In the genomic region with DNA sequence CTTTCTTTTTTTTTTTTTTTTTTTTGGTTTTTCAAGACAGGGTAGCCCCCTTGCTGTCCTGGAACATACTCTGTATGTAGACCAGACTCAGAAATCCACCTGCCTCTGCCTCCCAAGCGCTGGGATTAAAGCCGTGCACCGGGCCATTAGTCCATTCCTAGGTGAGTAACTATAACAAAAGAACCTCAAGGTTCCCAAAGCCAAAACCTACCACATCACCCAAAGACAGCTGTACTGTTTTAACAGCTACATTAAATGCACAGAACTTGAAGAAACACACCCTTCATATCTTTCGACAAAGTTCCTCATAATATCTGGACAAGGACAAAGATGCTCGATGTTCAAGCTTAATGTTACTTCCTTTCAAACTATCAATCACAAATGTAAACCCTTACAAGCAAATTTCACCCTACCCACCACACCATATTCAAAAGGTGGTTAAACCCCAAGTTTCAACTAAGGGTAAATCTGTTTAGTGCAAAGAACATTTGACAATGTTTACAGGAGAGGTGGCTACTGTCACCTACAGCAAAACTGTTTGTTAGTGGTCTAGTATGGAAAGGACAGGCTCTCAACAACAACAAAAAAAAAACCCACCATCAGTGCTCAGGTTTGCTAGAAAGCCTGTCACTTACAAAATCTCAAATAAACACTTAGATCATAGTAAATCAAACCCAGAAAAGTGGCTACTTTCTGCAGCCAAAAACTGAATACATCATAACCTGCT, we compare ENCODE assay signal across 9 mouse cellular contexts. TPM values are rescaled to one million over a fixed set of nuclear protein-coding genes. Genes with fewer than 3 reads are reported as not detected.
A peak's percentile ranks its signal among the peaks of the same experiment; 100 is the strongest.
DNase-seq lines count a peak whose midpoint lies in the region; ATAC-seq and TF ChIP-seq lines count a peak whose summit lies in the region.
"Had no signal": no experiment of that assay in that cellular context is flagged by ENCODE, and none has a peak within 500 bp of the region (broad histone marks: within the 10 kb centered on the region; RNA-seq: fewer than 3 reads in every experiment).

No protein-coding gene starts in this region.

- H3K27me3 ChIP-seq in forebrain, embryonic 11.5 days (ENCODE audit: control insufficient read depth, insufficient read depth, low read length): no peaks in the 10 kb centered on the region
- H3K27me3 ChIP-seq in forebrain, postnatal 0 days (ENCODE audit: insufficient read depth, low read length): no peaks in the 10 kb centered on the region
- H3K27me3 ChIP-seq in liver, adult 2 months (ENCODE audit: control insufficient read depth, insufficient read depth, low read length): no peaks in the 10 kb centered on the region
- H3K27me3 ChIP-seq in hindbrain, postnatal 0 days (ENCODE audit: insufficient read depth, low read length): no peaks in the 10 kb centered on the region
- H3K27me3 ChIP-seq in neural tube, embryonic 13.5 days: no peaks in the 10 kb centered on the region

- TF ChIP-seq CTCF in forebrain, postnatal 0 days (IDR thresholded peaks at IDR 0.05; ENCODE audit: low read depth): no peak
- TF ChIP-seq CTCF in liver, adult 2 months (IDR thresholded peaks at IDR 0.05; ENCODE audit: low read depth, low read length): no peak
- TF ChIP-seq CTCF in hindbrain, postnatal 0 days (IDR thresholded peaks at IDR 0.05; ENCODE audit: low read depth): no peak

- no peaks in the 10 kb centered on the region for H3K9me3 ChIP-seq in forebrain, embryonic 11.5 days (ENCODE audit: control insufficient read depth, low read length)
- no peaks in the 10 kb centered on the region for H3K9me3 ChIP-seq in forebrain, postnatal 0 days (ENCODE audit: low read length)
- H3K9me3 ChIP-seq in hindbrain, postnatal 0 days (ENCODE audit: low read length): no peaks in the 10 kb centered on the region
- H3K9me3 ChIP-seq in neural tube, embryonic 13.5 days: no peaks in the 10 kb centered on the region

- H3K4me2 ChIP-seq in forebrain, embryonic 11.5 days (ENCODE audit: low read depth, low read length, severe bottlenecking): peak overlapping the region; percentile 67; the same call in 1 of the 2 replicates
- H3K4me2 ChIP-seq in forebrain, postnatal 0 days (ENCODE audit: low read depth): no peak overlapping the region
- 0 out of 2 replicates have a peak overlapping the region, but pooled peaks have one; percentile 61 for H3K4me2 ChIP-seq in hindbrain, postnatal 0 days (ENCODE audit: low read depth, low read length)
- H3K4me2 ChIP-seq in neural tube, embryonic 13.5 days: peak overlapping the region; percentile 74; the same call in 1 of the 2 replicates

- no peak for ATAC-seq in forebrain, embryonic 11.5 days (replicated peaks; ENCODE audit: low FRiP score)
- ATAC-seq in forebrain, postnatal 0 days: no peak
- no peak for ATAC-seq in hindbrain, postnatal 0 days
- no peak for ATAC-seq in neural tube, embryonic 13.5 days (ENCODE audit: low read depth)

- H3K4me3 ChIP-seq in forebrain, embryonic 11.5 days (ENCODE audit: low read depth, low read length): no peak overlapping the region
- no peak overlapping the region for H3K4me3 ChIP-seq in forebrain, postnatal 0 days (ENCODE audit: low read depth, low read length)
- H3K4me3 ChIP-seq in liver, adult 2 months (ENCODE audit: insufficient read depth, low read depth, low read length): no peak overlapping the region
- H3K4me3 ChIP-seq in hindbrain, postnatal 0 days (ENCODE audit: low read length): no peak overlapping the region
- no peak overlapping the region for H3K4me3 ChIP-seq in neural tube, embryonic 13.5 days

- peaks cover 14% of the 10 kb centered on the region; the same call in 1 of the 2 replicates for H3K79me2 ChIP-seq in liver, adult 2 months (ENCODE audit: control insufficient read depth, insufficient read depth, low read length)

- DNase-seq in forebrain, embryonic 11.5 days (ENCODE audit: low spot score): no peak
- DNase-seq in forebrain, postnatal 0 days: no peak
- DNase-seq in liver, adult 2 months (ENCODE audit: extremely low read depth, low read depth, low spot score): no peak
- DNase-seq in liver: no peak
- no peak for DNase-seq in hindbrain, postnatal 0 days (ENCODE audit: low spot score)
- no peak for DNase-seq in left cerebral cortex, postnatal 25 days (ENCODE audit: low spot score in 2 of 2)
- no peak for DNase-seq in cerebellum, adult 11-12 months
- DNase-seq: adrenal gland, adult 8-10 months had no signal

- H3K4me1 ChIP-seq in forebrain, embryonic 11.5 days (replicated peaks; ENCODE audit: control insufficient read depth, insufficient read depth, low read length): no peaks in the 10 kb centered on the region
- H3K4me1 ChIP-seq in forebrain, postnatal 0 days (ENCODE audit: insufficient read depth): peaks cover 14% of the 10 kb centered on the region
- peaks cover 18% of the 10 kb centered on the region for H3K4me1 ChIP-seq in liver, adult 2 months (ENCODE audit: control insufficient read depth, insufficient read depth, low read length)
- peaks cover 12% of the 10 kb centered on the region; the same call in 1 of the 2 replicates for H3K4me1 ChIP-seq in hindbrain, postnatal 0 days (ENCODE audit: insufficient read depth, low read length)
- H3K4me1 ChIP-seq in neural tube, embryonic 13.5 days (replicated peaks): peaks cover 49% of the 10 kb centered on the region

- H3K27ac ChIP-seq in forebrain, embryonic 11.5 days (ENCODE audit: low read depth, low read length): no peak overlapping the region
- no peak overlapping the region for H3K27ac ChIP-seq in forebrain, postnatal 0 days (ENCODE audit: low read depth, low read length)
- 0 out of 2 replicates have a peak overlapping the region, but pooled peaks have one; percentile 24 for H3K27ac ChIP-seq in liver, adult 2 months (replicated peaks; ENCODE audit: insufficient read depth, low read depth, low read length)
- no peak overlapping the region for H3K27ac ChIP-seq in hindbrain, postnatal 0 days
- H3K27ac ChIP-seq in neural tube, embryonic 13.5 days (replicated peaks): no peak overlapping the region

- no peak overlapping the region for H3K9ac ChIP-seq in forebrain, embryonic 11.5 days (ENCODE audit: low read length)
- no peak overlapping the region for H3K9ac ChIP-seq in forebrain, postnatal 0 days
- no peak overlapping the region for H3K9ac ChIP-seq in liver, adult 2 months (ENCODE audit: low read depth, low read length)
- peak overlapping the region; percentile 3; the same call in 1 of the 2 replicates for H3K9ac ChIP-seq in hindbrain, postnatal 0 days (replicated peaks; ENCODE audit: low read length)
- H3K9ac ChIP-seq in neural tube, embryonic 13.5 days: no peak overlapping the region

- no peak for TF ChIP-seq POLR2A in liver, adult 2 months (IDR thresholded peaks at IDR 0.05; ENCODE audit: extremely low read depth, insufficient read depth, low read length)

- no peaks in the 10 kb centered on the region for H3K36me3 ChIP-seq in forebrain, embryonic 11.5 days (ENCODE audit: control insufficient read depth, insufficient read depth, low read length)
- no peaks in the 10 kb centered on the region for H3K36me3 ChIP-seq in forebrain, postnatal 0 days (ENCODE audit: insufficient read depth)
- H3K36me3 ChIP-seq in liver, adult 2 months (ENCODE audit: control insufficient read depth, insufficient read depth, low read length): peaks cover 3% of the 10 kb centered on the region; the same call in 1 of the 2 replicates
- H3K36me3 ChIP-seq in hindbrain, postnatal 0 days (ENCODE audit: insufficient read depth, low read length): no peaks in the 10 kb centered on the region
- no peaks in the 10 kb centered on the region for H3K36me3 ChIP-seq in neural tube, embryonic 13.5 days

- 53% methylated on average over 5 of the region's 5 CpGs for WGBS in forebrain, embryonic 11.5 days
- 53% methylated on average over 5 of the region's 5 CpGs for WGBS in forebrain, postnatal 0 days
- WGBS in liver, adult 2 months: 55% methylated on average over 5 of the region's 5 CpGs
- WGBS in hindbrain, postnatal 0 days: 50% methylated on average over 5 of the region's 5 CpGs
- WGBS in neural tube, embryonic 13.5 days: 59% methylated on average over 5 of the region's 5 CpGs

- intact Hi-C loops in left cerebral cortex, postnatal 25 days (cut with DNase I): no loop called here

RNA-seq across cellular contexts. Expression of gene Mgme1, which starts 3.3 kb away (rescaled TPM):
- polyA plus RNA-seq in forebrain, embryonic 11.5 days (2014; fragmentation: Nextera tagmentation; extraction: Ambion mirVana): 19.1 and 19.9 TPM in 2 replicates
- 5.2 and 5.4 TPM in 2 replicates for total RNA-seq in forebrain, postnatal 0 days (2014; rRNA removed)
- 4.6 and 5.8 TPM in 2 replicates for polyA plus RNA-seq in forebrain, postnatal 0 days (2015; fragmentation: Nextera tagmentation; extraction: Ambion mirVana)
- 6.8 and 7.2 TPM in 2 replicates for total RNA-seq in liver, adult 2 months (2014; rRNA removed)
- polyA plus RNA-seq in liver, adult 2 months (2012; rRNA removed): 3.0 and 3.5 TPM in 2 replicates
- 4.4 and 5.1 TPM in 2 replicates for total RNA-seq in hindbrain, postnatal 0 days (2014; rRNA removed)
- 6.5 and 6.6 TPM in 2 replicates for polyA plus RNA-seq in hindbrain, postnatal 0 days (2015; fragmentation: Nextera tagmentation; extraction: Ambion mirVana)
- 11.4 and 12.0 TPM in 2 replicates for polyA plus RNA-seq in neural tube, embryonic 13.5 days (2015; fragmentation: Nextera tagmentation; extraction: Ambion mirVana)
- total RNA-seq in left cerebral cortex, postnatal 25 days (2021): 1 to 10 TPM; 5.2 to 5.7 TPM

RNA-seq across cellular contexts. Expression of gene Snx5, which starts 3.5 kb away (rescaled TPM):
- polyA plus RNA-seq in forebrain, embryonic 11.5 days (2014; fragmentation: Nextera tagmentation; extraction: Ambion mirVana): 117 and 129 TPM in 2 replicates
- total RNA-seq in forebrain, postnatal 0 days (2014; rRNA removed): 69.7 and 71.6 TPM in 2 replicates
- polyA plus RNA-seq in forebrain, postnatal 0 days (2015; fragmentation: Nextera tagmentation; extraction: Ambion mirVana): 41.2 and 45.9 TPM in 2 replicates
- 60.3 and 62.4 TPM in 2 replicates for total RNA-seq in liver, adult 2 months (2014; rRNA removed)
- 17.2 and 21.8 TPM in 2 replicates for polyA plus RNA-seq in liver, adult 2 months (2012; rRNA removed)
- 67.1 and 67.2 TPM in 2 replicates for total RNA-seq in hindbrain, postnatal 0 days (2014; rRNA removed)
- 68.1 and 71.6 TPM in 2 replicates for polyA plus RNA-seq in hindbrain, postnatal 0 days (2015; fragmentation: Nextera tagmentation; extraction: Ambion mirVana)
- 76.1 and 79.7 TPM in 2 replicates for polyA plus RNA-seq in neural tube, embryonic 13.5 days (2015; fragmentation: Nextera tagmentation; extraction: Ambion mirVana)
- 10 to 100 TPM; 77.5 to 81.3 TPM for total RNA-seq in left cerebral cortex, postnatal 25 days (2021)
